Mouse (Mus musculus): Measurements from ENCODE around the gene Hmox2.

Gene Hmox2

GRCm38 (mm10) chr16:4782515-4782914, 56.4 kb downstream of the Hmox2 start:
- DNase-seq (ENCODE audit: low spot score) = no peak

- no peak for DNase-seq (ENCODE audit: low spot score)
Measured at GRCm38 (mm10) chr16:4785706-4786105, 59.5 kb downstream of the Hmox2 start.

GRCm38 (mm10) chr16:4788176-4788575, 62.0 kb downstream of the Hmox2 start:
- DNase-seq (ENCODE audit: low spot score) = peak; percentile 79

GRCm38 (mm10) chr16:4789311-4789768, 63.2 kb downstream of the Hmox2 start:
- DNase-seq (ENCODE audit: low spot score) = peak; percentile 45

- peak; percentile 93 for DNase-seq (ENCODE audit: low spot score)
Measured at GRCm38 (mm10) chr16:4789810-4790559, 63.8 kb downstream of the Hmox2 start, which contains the start of gene Cdip1. Gene Cdip1, minus strand, starts transcription at chr16:4790292.

- DNase-seq (ENCODE audit: low spot score) = peak; percentile 64
Measured at GRCm38 (mm10) chr16:4791332-4791731, 65.2 kb downstream of the Hmox2 start.

- DNase-seq (ENCODE audit: low spot score) = no peak
Measured at GRCm38 (mm10) chr16:4796631-4797030, 70.5 kb downstream of the Hmox2 start.

All from adipocyte (in vitro differentiated cells).